Mouse (Mus musculus): ENCODE data around the gene Zmat5.

Gene Zmat5

DNA sequence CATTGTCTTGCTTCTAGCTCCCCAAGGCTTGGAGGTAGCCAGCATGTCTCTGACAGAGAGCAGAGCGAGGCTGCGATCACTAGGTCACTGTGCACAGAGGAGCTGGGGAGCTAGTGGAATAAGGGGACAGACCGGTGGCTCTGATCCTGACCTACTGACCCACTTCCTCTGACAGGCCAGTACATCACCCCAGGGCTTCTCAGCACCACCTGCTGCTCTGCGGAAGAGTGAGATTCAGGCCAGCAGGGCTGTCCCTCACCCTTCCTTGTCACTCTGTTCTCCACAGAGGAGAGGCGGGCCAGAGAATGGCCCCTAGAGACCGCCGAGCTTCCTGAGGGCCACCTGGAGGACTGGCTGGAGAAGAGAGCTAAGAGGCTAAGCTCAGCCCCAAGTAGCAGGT, 27.3 kb downstream of the Zmat5 start:
- no peak for DNase-seq (ENCODE audit: low read depth, low spot score)

DNA sequence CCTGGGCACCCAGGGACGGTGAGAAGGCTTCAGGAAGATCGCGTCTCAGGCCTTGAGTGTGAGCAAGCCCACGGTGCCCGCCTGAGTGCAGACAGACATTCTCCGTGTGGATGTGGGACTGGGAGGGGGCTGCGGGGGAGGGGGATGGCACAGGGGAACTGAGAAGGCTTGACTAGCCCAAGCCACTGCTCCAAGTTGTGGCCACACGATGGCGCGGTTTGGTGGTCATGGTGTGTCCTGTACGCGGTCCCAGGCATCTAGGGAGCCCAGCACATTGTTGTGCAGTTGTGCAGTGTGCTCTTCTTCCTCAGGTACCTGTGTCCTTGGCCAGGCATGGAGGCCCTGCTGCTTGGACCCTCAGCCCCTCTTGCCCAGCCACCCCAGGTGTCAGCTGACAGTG, 29.7 kb downstream of the Zmat5 start:
- DNase-seq (ENCODE audit: low read depth, low spot score), result no peak

DNA sequence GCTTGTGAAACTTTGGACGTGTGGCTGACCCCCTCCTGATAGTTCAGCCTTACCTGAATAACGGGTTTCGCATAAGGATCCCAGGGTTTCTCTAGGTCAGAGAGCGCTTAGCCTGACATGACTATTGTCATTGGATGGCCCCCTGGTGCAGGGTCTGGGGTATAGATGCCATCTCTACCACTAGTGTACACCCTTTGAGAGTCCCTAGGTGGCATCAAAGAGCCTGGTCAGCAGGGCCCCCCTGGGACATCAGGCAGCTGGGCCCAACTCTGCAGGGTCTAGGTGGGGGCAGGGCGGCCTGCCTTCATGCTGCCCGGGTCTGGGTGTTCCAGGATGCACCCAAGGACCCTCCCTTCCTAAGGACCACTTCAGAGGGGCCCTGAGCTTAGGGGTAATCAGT, 31.9 kb downstream of the Zmat5 start:
- no peak for DNase-seq (ENCODE audit: low read depth, low spot score)

DNA sequence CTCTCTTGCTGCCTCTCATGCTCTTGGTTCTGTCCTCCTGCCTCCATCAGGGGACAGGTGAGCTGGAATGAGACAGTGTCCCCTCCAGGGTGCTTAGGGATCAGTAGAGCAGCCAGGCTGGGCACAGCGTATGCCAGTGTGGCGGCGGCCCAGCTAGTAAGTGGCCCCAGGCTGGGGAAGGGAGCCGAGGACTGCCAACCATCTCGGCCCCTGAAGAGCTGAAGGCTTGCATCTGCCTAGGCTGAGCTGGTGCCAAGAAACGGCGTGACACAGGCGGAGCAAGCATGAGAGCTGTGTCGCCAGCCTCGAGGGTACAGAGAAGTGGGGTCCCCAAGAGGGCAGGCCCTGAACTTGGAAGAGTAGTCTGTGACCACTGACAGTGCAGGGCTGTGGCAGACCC, 33.2 kb downstream of the Zmat5 start:
- DNase-seq (ENCODE audit: low read depth, low spot score), result no peak

DNA sequence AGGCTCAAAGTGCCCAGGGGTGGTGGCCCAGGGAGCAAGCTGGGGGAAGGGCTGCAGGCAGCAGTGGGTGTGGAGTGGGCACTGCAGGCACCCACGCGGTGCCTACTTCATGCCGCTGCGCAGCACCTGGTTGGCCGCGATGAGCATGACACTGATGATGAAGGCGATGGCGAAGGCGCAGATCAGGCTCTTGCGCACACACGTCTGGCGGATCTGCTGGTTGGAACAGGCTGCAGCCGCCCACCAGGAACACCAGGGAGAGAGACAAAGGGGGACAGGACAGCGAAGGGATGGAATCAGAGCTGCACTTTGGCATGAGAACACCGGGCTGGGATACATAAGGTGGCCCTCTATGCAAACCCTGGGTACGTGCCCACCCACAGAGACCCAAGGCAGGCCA, 34.2 kb downstream of the Zmat5 start:
- DNase-seq (ENCODE audit: low read depth, low spot score), result no peak

DNA sequence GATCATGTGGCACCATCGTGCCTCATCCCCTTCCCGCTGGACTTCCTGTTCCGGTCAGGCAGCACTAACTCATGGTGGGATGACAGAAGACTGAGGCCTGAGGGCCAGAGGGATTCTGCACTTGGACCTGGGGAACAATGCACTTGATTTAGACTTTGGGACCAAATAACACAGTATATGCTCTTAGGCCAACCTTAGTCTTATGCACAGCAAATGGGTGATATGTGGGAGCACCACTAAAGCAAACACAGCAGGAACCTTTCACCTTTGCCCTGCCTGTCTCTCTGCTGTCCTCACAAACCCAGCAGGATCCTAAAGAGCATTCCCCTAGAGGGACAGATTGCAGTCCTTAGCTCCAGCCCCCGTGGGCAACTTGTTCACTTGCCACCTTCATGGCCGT, 36.3 kb downstream of the Zmat5 start:
- DNase-seq (ENCODE audit: low read depth, low spot score), result no peak

DNA sequence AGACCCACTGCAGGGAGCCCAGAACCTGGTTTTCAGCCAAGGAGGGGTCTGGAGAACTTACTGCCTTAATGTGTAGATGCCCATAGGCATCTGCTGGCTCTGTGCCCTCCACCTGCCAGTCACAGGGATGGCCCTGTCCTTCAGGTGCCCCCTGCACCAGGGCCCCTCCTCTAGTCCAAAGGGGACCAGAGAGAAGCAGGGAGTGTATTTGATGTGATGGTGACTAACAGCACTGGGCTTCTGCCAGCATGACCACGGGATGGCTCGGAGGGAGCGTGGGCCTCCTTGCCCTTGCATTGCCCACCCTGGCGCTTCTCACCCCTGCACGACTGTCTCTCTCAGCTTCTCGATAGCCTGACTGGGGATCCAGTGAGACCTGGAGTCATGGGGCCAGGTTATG, 40.2 kb downstream of the Zmat5 start:
- DNase-seq (ENCODE audit: low read depth, low spot score), result no peak

DNA sequence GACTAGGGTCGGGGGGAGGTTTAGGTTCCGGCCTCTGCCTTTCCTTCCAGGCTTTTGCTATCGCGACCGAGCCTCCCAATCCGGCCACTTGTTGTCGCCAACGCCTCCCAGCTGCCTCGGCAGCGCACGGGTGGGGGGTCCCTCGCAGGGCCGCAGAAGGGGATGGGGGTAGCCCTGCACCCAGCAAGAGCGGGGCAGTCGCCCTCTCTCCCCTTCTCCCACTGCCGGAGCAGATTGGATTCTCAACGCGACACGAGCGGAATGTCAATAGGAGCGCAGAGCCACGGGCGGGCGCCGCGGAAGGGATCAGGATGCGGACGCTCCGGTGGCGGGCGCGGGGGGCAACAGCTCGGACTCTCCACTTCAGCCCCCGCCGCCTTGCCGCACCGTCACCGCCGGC, 41.5 kb downstream of the Zmat5 start:
- DNase-seq (ENCODE audit: low read depth, low spot score), result no peak

DNA sequence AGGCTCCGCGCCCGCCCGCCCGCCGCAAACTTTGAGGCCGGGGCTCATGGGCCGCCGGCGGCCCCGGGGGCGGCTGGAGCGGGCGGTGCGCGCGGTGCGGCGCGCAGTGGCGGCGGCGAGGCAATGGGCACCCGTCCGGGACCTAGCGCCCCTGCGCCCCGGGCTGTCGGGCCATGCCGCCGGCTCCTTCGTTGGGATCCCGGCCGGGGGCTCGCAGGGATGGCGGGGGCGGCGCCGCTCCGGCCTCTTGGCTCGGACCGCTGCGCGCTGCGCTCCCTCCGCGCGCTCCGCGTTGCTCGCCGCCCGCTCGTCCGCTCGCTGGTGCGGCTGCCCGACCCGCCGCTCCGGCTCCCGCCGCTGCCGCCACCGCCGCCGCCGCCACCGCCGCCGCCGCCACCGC, 42.3 kb downstream of the Zmat5 start, which contains the start of gene Cabp7:
TSS of gene Cabp7 (minus strand) at position 46 of the 400 bp plus-strand sequence.
- DNase-seq (ENCODE audit: low read depth, low spot score), result no peak

DNA sequence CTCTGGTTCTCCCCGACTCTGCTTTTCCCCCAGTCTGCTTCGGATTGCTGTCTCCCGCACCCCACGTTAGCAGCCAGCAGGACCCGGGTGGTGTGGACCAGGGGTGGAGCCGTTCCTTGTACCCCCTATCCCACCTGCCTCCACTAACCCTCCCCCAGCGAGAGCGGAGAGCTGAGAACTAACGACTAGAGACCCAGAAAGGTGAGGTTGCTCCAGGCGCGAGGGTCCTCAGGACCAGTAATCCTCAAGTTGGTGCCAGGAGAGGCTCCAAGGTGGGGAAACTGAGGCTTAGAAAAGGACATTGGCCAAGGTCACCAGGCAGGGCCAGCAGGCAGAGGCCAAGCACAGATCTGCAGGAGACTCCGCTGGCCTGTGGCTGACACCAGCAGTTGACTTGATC, 42.8 kb downstream of the Zmat5 start:
- DNase-seq (ENCODE audit: low read depth, low spot score), result no peak

DNA sequence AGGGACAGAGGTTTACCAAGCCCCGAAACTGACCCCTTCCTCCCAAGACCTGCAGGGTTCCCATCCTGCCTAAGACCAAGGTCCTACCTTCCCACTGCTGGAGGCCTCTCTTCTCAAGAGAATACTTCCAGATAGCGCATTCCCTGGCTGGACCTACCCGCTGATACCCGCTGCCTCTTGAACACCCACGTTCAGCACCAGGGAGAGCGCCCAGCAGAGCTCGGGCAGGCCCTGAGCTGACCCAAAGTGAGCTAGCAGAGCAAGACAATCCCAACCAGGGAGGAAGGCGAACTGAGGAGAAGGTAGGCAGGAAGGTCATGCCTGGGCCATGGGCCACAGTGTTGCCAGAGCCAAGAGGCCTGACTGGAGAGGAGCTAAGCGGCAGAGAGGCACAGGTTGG, 45.8 kb downstream of the Zmat5 start:
- no peak for DNase-seq (ENCODE audit: low read depth, low spot score)

DNA sequence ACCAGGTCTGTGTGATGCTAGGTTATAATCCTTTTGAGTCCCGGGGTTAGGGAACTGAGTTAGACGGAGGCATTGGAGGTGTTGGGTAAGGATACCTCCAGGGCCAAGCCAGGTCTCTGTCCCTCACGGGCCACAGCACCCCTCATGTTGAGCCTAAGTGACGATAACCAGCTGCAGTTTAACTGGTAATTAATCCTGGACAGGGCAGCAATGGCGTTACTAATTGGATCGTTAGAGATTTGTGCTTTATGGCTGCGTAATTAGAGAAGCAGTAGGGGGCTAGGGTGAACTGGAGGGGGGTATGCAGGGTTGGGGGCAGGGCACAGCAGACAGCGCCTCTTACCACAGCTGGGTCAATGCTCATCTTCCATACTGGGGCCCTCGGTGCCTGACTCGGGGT, 48.4 kb downstream of the Zmat5 start:
- no peak for DNase-seq (ENCODE audit: low read depth, low spot score)

DNA sequence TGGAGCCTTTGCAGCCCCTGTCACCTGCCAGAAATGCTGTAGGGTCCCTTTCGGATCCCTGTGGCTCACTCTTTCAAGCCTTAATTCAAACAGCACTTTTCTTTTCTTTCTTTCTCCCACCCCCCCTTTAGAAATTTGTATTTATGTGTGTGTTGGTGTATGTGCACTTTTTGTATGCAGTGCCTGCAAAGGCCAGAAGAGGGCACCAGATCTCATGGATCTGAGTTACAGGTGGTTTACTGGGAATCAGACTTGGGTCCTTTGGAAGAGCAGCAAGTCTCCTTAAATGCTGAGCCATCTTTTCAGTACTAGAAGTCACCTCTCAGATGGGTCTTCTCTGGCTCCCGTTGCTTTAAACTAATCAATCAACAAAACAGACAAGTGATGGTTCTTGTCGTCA, 49.6 kb downstream of the Zmat5 start:
- no peak for DNase-seq (ENCODE audit: low read depth, low spot score)

DNA sequence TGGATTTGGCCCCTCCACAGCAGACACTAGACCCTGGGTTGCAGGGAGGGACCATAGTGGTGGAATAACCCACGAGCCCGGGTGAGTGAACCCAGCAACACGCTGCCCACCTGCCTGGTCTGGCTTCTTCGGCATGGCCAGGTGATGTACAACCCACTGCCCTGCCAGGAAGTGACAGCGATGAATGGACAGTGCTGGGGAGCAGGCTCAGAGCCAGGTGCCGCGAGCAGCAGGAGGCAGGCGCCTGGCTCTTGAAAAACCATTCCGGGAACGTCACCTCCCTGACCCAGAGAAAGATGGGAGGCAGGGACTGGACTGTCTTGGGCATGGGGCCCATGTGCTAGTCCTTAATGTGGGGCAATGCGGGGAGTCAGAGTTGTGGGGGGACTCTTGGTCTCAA, 50.4 kb downstream of the Zmat5 start:
- no peak for DNase-seq (ENCODE audit: low read depth, low spot score)

DNA sequence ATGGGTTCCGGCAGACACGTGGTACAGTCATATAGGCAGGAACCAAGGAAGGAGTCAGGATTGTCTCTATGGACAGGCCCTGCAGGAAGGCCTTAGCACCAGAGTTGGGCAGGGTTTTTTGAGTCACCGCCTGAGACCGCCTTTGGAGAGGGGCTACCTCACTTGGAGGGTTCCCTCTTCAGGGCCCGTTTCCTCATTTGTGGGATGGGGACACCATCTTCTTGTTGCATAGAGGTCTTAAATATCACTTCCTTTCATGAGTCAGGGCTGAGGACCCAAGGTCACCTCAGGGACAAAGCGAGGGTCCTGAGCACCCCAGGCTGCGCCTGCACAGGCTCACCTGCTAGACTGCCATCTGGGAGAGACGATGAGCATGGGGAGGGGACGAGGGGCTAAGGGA, 52.0 kb downstream of the Zmat5 start:
- no peak for DNase-seq (ENCODE audit: low read depth, low spot score)

DNA sequence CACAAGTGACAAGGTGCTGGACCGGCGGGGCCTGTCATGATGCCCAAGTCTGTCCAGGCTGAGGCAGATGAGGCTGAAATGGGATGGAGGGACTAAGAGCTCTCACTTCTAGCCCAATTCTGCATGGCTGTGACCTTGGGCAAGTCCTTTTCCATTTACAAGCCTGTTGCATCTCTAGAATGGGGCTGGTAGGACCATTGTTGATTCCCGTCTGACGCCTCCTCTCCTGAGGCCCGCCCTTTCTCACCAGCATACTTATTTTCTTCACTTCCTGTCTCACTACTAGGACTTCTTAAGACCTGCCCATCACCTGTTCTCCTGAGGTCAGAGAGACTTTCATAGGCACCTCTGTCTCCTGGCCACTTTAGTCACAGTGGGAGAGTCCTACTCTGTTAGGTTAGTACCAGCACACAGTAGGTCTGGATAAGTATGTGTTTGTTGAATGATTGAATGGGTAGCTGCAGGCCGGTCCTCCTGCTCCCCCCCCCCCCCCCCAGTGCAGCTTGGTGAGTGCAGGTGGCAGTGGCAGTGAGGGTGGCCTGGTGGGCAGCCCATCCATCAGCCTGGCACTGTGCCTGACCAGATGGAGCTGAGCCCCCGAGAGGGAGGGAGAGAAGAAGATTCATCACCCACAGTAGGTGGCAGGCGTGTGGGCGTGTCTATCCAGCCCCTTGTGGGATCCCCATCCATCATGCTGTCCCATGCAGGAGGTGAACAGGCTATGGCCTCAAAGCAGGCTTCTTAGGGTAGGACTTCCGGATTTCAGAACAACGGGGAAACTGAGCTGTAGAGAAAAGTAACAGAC, 52.7 kb downstream of the Zmat5 start:
- no peak for DNase-seq (ENCODE audit: low read depth, low spot score)

DNA sequence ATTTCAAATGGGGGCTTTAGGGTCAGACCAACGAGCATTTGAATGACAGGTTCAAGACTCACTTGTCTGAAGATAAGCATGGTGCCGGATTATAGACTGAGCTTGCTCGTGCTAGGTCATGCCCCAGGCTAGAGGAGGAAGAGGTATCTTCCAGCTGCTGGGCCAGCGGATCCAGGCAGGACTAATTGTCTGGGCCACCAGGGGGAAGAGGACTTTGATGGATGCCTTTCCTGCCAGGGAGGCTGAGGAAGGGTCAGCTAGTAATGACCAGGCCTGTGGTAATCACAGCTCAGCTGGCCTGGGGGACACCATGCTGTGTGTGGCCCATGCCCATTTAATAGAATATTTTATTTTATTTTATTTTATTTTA, 53.3 kb downstream of the Zmat5 start:
- no peak for DNase-seq (ENCODE audit: low read depth, low spot score)

DNA sequence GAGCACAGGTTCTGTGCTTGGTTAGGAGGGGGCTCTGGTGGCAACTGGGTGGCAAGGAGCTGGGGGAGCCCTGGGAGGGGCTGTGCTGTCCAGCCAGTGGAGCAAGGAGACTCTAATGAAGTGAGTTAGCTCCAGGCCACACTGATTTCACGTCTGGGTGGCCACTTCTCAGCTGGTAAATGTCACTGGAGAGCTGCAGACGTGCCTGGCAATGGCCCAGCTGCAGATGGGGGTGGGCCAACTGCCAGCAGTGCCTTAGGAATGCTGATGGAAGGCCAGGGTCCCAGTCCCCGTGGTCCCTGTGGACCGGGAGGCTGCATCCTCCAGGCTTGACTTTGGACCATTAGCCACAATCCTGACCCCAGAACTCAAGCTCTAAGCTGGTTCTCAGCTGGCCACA, 56.0 kb downstream of the Zmat5 start:
- no peak for DNase-seq (ENCODE audit: low read depth, low spot score)

DNA sequence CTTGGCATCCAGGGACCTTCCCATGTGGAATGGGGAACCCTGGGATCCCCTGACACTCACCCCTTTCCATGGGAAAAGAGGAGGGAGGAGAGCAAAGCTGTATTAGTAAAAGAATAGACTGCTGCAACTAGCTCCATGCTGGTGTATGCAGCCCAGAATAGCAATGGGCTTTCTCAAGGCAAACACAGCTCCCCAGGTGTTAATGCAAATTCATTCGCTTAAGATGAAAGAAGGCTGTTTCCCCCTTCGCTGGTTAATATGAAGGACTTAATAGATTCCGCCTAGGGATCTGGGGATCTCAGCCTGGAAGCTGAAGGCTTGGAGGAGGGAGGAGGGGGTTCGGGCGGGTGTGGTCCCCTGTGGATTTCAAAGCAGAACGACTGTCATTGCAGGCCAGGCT, 57.5 kb downstream of the Zmat5 start:
- no peak for DNase-seq (ENCODE audit: low read depth, low spot score)

DNA sequence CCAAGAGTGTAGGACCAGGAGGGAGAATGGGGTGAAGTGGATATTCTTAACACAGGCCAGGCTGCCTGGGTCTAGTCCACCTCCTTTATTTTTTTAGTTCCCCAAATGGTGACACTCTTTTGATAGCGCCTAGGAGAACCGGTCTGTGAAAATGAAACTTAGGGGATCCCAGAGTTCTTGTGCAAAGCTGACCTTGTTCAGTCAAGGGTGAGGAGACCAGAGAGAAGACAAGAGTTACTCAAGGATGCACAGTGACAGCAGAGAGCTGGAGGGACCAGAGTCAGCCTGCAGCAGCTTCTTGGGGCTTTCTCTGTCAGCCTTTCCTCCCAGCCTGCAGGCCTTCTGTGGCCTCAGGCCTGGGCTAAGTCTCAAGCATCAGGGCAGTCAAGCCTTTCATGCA, 58.0 kb downstream of the Zmat5 start:
- DNase-seq (ENCODE audit: low read depth, low spot score), result no peak

DNA sequence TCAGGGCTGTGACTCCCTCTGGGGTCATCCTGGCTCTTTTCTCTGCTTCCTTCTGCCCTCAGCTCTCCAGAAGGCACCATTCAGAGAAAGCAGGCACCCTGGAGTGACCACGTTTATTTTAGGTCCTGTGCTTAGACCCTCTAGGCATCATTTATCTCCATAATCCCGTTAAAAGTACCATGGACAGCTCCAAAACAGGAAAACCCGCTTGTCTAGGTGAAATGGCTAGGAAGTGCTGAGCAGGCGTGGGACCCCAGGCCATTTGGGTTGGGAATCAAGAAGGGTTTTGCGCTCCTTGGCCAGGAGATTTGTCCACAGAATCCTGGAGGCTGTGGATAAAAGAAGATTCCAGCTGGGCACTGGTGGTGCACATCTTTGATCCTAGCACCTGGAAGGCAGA, 59.2 kb downstream of the Zmat5 start:
- DNase-seq (ENCODE audit: low read depth, low spot score), result no peak

DNA sequence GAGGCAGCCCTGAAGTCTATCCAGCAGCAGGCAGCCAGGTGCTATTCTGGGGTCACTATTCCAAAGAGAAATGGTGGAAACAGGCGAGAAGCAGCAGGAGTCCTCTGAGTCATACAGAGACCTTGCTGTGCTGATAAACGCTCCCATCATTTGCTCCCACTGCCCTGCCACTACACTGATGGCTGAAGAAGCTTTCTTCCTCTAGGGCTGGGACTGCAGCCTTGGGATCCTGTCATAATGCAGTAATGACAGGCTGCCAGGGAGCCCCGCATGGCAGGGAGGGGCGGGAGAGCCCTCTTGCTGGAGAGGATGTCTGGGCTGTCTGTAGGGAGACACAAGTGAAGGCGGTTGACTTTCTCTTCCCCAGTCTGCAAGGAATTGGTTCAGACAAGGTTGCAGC, 60.0 kb downstream of the Zmat5 start:
- DNase-seq (ENCODE audit: low read depth, low spot score), result no peak

DNA sequence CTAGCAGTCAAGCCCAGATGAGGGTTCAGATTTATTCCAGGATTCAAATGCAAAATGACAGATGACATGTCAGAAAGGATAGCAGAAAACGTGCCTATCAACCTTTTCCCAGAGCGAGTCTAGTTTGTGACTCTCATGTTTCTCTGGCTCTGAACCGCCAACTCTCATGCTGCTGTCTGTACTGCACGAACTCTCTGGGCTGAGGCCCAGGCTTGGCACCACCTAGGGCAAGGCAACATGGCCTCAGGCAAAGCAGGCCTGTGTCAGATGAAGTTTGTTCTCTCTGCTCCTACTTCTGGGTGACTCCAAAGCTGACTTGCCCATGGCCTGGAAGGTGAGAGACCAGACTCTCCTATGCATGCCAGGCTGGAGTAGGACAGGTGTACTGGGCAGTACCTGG, 63.9 kb downstream of the Zmat5 start:
- DNase-seq (ENCODE audit: low read depth, low spot score), result no peak

DNA sequence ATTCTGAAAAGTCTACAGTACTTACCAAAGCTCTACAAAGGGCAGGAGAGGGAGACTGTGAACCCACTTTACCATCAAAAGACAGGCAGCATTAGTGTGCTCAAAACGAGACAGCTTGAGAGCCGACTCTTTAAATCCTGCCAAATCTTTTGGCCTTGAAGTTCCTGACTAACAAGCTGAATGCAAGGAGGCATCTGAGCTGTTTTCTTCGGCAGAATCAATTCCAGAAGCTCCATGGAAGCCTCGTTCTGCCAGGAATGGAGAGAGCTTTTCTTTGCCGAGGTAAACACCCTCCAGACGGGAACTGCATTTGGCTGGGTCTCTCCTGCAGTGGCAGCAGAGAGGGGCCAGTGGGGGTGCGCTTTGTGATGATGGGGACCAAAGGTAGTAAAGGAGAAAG, 64.8 kb downstream of the Zmat5 start:
- no peak for DNase-seq (ENCODE audit: low read depth, low spot score)
